Mouse (Mus musculus): ENCODE results near the gene Scnn1g. TPM values are rescaled to one million over a fixed set of nuclear protein-coding genes. Genes with fewer than 3 reads are reported as not detected.

Scnn1g gene
- total and polyA plus RNA-seq, 3 experiments: not detected

DNA sequence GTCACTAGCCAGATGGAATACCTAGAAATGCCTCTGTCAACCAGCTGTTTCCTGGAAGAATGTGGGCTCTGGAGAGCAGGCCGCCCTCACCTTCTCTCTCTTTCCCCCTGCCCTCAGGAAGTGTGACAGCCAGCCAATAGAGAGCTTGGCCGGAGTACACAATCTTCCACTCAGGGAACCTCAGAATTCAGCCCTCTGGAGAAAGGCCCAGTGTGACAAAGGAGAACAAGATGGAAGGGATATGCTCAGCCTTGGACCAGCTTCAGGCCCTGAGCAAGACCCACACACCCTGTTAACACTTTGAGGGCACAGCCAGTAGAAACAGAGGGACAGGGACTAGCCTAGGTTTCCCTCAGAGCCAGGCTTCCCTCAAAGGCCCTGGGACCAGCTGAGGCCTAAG lies 68.2 kb downstream of the Scnn1g start:
- H3K27me3 ChIP-seq (ENCODE audit: control insufficient read depth in 1 of 2, insufficient read depth in 2 of 2, low read length in 2 of 2): no peaks in the 10 kb centered on the region
- no peak overlapping the region for H3K4me3 ChIP-seq (ENCODE audit: control insufficient read depth in 1 of 2, insufficient read depth in 1 of 2, low read depth in 2 of 2, low read length in 2 of 2)
- TF ChIP-seq SIN3A (IDR thresholded peaks at IDR 0.05; ENCODE audit: low read length) (no peak), MAZ (IDR thresholded peaks at IDR 0.05; ENCODE audit: low read depth, low read length) (no peak), TCF12 (IDR thresholded peaks at IDR 0.05; ENCODE audit: low read depth, low read length) (no peak), USF2 (IDR thresholded peaks at IDR 0.05; ENCODE audit: borderline replicate concordance in 1 of 2, insufficient read depth in 1 of 2, low read depth in 1 of 2, low read length in 2 of 2) (no peak), RCOR1 (IDR thresholded peaks at IDR 0.05; ENCODE audit: low read depth, low read length) (no peak), NELFE (IDR thresholded peaks at IDR 0.05; ENCODE audit: low read depth, low read length) (no peak), GABPA (IDR thresholded peaks at IDR 0.05; ENCODE audit: low read depth, low read length) (no peak), BHLHE40 (IDR thresholded peaks at IDR 0.05; ENCODE audit: borderline replicate concordance, low read depth, low read length) (no peak), CTCF (IDR thresholded peaks at IDR 0.05 in 2 of 3, conservative IDR thresholded peaks at IDR 0.05 in 1 of 3; ENCODE audit: control insufficient read depth in 1 of 3, insufficient read depth in 1 of 3, low read depth in 2 of 3, low read length in 3 of 3, poor library complexity in 1 of 3, severe bottlenecking in 1 of 3) (no peak), TAL1 (IDR thresholded peaks at IDR 0.05; ENCODE audit: low read length) (no peak), ELF1 (IDR thresholded peaks at IDR 0.05; ENCODE audit: low read depth, low read length) (no peak), E2F4 (IDR thresholded peaks at IDR 0.05; ENCODE audit: borderline replicate concordance, low read depth, low read length) (no peak)
- no peaks in the 10 kb centered on the region for H3K36me3 ChIP-seq (ENCODE audit: control insufficient read depth in 1 of 2, insufficient read depth in 2 of 2, low read length in 2 of 2)
- H3K9ac ChIP-seq (ENCODE audit: control insufficient read depth, low read depth, low read length, poor library complexity, severe bottlenecking): no peak overlapping the region
- H3K9me3 ChIP-seq (replicated peaks; ENCODE audit: insufficient read depth, low read length): no peaks in the 10 kb centered on the region
- no peak for DNase-seq (ENCODE audit: low read depth, low spot score)
- no peak overlapping the region for H3K27ac ChIP-seq (ENCODE audit: control insufficient read depth, low read depth, low read length)
- no peaks in the 10 kb centered on the region for H3K4me1 ChIP-seq (ENCODE audit: control insufficient read depth in 1 of 2, insufficient read depth in 2 of 2, low read length in 2 of 2)
- no peaks in the 10 kb centered on the region for H3K79me2 ChIP-seq (ENCODE audit: control insufficient read depth, insufficient read depth, low read length, poor library complexity)

DNA sequence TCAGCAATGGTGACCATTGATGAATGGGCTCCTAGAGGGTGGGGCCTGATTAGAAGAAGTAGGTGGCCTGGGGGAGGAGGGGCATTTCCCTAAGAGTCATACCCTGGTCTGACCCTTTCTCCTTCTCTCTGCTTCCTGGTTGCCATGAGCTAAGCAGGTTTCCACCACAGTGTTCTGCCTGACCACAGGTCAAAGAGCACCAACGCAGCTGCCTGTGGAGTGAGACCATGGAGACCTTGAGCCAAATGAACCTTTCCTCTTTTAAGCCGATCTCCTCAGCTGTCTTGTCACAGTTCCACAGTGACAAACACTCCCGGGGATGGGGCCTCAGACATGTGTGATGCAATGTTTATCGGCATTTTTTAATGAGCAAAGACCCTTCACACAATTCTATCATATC lies 68.7 kb downstream of the Scnn1g start:
- H3K9ac ChIP-seq (ENCODE audit: control insufficient read depth, low read depth, low read length, poor library complexity, severe bottlenecking): no peak overlapping the region
- H3K27ac ChIP-seq (ENCODE audit: control insufficient read depth, low read depth, low read length): no peak overlapping the region
- no peaks in the 10 kb centered on the region for H3K27me3 ChIP-seq (ENCODE audit: control insufficient read depth in 1 of 2, insufficient read depth in 2 of 2, low read length in 2 of 2)
- no peaks in the 10 kb centered on the region for H3K9me3 ChIP-seq (replicated peaks; ENCODE audit: insufficient read depth, low read length)
- H3K36me3 ChIP-seq (ENCODE audit: control insufficient read depth in 1 of 2, insufficient read depth in 2 of 2, low read length in 2 of 2): no peaks in the 10 kb centered on the region
- TF ChIP-seq SMC3 (IDR thresholded peaks at IDR 0.05; ENCODE audit: low read depth, low read length): no peak
- TF ChIP-seq RAD21 (IDR thresholded peaks at IDR 0.05; ENCODE audit: low read depth, low read length): no peak
- TF ChIP-seq TCF12 (IDR thresholded peaks at IDR 0.05; ENCODE audit: low read depth, low read length): no peak
- TF ChIP-seq MAFK (IDR thresholded peaks at IDR 0.05; ENCODE audit: borderline replicate concordance, low read depth, low read length): no peak
- no peak for TF ChIP-seq ZNF384 (IDR thresholded peaks at IDR 0.05; ENCODE audit: low read depth, low read length)
- no peak for TF ChIP-seq USF2 (IDR thresholded peaks at IDR 0.05; ENCODE audit: borderline replicate concordance in 1 of 2, insufficient read depth in 1 of 2, low read depth in 1 of 2, low read length in 2 of 2)
- no peak for TF ChIP-seq MYC (IDR thresholded peaks at IDR 0.05; ENCODE audit: low read depth, low read length)
- no peak for TF ChIP-seq GATA1 (IDR thresholded peaks at IDR 0.05; ENCODE audit: low read depth, low read length)
- no peak for TF ChIP-seq ETS1 (IDR thresholded peaks at IDR 0.05; ENCODE audit: low read depth, low read length)
- no peak for TF ChIP-seq ZC3H11A (IDR thresholded peaks at IDR 0.05; ENCODE audit: low read depth, low read length)
- no peak for TF ChIP-seq SIN3A (IDR thresholded peaks at IDR 0.05; ENCODE audit: low read length)
- no peak for TF ChIP-seq MYB (IDR thresholded peaks at IDR 0.05; ENCODE audit: low read depth, low read length)
- TF ChIP-seq NELFE (IDR thresholded peaks at IDR 0.05; ENCODE audit: low read depth, low read length): no peak
- no peak for TF ChIP-seq MAZ (IDR thresholded peaks at IDR 0.05; ENCODE audit: low read depth, low read length)
- TF ChIP-seq CHD1 (IDR thresholded peaks at IDR 0.05; ENCODE audit: low read depth, low read length): no peak
- DNase-seq (ENCODE audit: low read depth, low spot score): no peak
- no peak overlapping the region for H3K4me3 ChIP-seq (ENCODE audit: control insufficient read depth in 1 of 2, insufficient read depth in 1 of 2, low read depth in 2 of 2, low read length in 2 of 2)
- H3K4me1 ChIP-seq (ENCODE audit: control insufficient read depth in 1 of 2, insufficient read depth in 2 of 2, low read length in 2 of 2): no peaks in the 10 kb centered on the region
- H3K79me2 ChIP-seq (ENCODE audit: control insufficient read depth, insufficient read depth, low read length, poor library complexity): no peaks in the 10 kb centered on the region
